Mouse (Mus musculus): Measurements from ENCODE around the gene Epha7. TPM values are rescaled to one million over a fixed set of nuclear protein-coding genes. Genes with fewer than 3 reads are reported as not detected.

Epha7 gene
- polyA plus RNA-seq, 1 experiment from 2014 or later, result 28.3 TPM

- H3K9ac ChIP-seq (replicated peaks; ENCODE audit: low read depth, low read length), result no peak overlapping the region
- H3K36me3 ChIP-seq (ENCODE audit: control insufficient read depth, insufficient read depth, low read length), result no peaks in the 10 kb centered on the region
- 93% methylated on average over 2 of the region's 2 CpGs for WGBS
- no peak overlapping the region for H3K27ac ChIP-seq (ENCODE audit: low read length)
- no peak overlapping the region for H3K4me3 ChIP-seq (ENCODE audit: low read depth, low read length)
- no peaks in the 10 kb centered on the region for H3K4me1 ChIP-seq (ENCODE audit: control insufficient read depth, insufficient read depth, low read length)
- H3K9me3 ChIP-seq (ENCODE audit: control insufficient read depth, low read depth, low read length), result no peaks in the 10 kb centered on the region
- no peak overlapping the region for H3K4me2 ChIP-seq (replicated peaks; ENCODE audit: low read depth, low read length)
- no peaks in the 10 kb centered on the region for H3K27me3 ChIP-seq (ENCODE audit: control insufficient read depth, insufficient read depth, low read length)
- no peak for ATAC-seq (ENCODE audit: insufficient number of reproducible peaks, insufficient read depth, low FRiP score, low read depth)
Observed at GRCm38 (mm10) chr4:28906985-28907384, 94.1 kb downstream of the Epha7 start.

- no peaks in the 10 kb centered on the region for H3K9me3 ChIP-seq (ENCODE audit: control insufficient read depth, low read depth, low read length)
- no peak for ATAC-seq (ENCODE audit: insufficient number of reproducible peaks, insufficient read depth, low FRiP score, low read depth)
- H3K36me3 ChIP-seq (ENCODE audit: control insufficient read depth, insufficient read depth, low read length), result no peaks in the 10 kb centered on the region
- H3K4me2 ChIP-seq (replicated peaks; ENCODE audit: low read depth, low read length), result no peak overlapping the region
- no peaks in the 10 kb centered on the region for H3K27me3 ChIP-seq (ENCODE audit: control insufficient read depth, insufficient read depth, low read length)
- no peak overlapping the region for H3K9ac ChIP-seq (replicated peaks; ENCODE audit: low read depth, low read length)
- H3K27ac ChIP-seq (ENCODE audit: low read length), result no peak overlapping the region
- H3K4me1 ChIP-seq (ENCODE audit: control insufficient read depth, insufficient read depth, low read length), result no peaks in the 10 kb centered on the region
- 85% methylated on average over 4 of the region's 4 CpGs for WGBS
- H3K4me3 ChIP-seq (ENCODE audit: low read depth, low read length), result no peak overlapping the region
Observed at GRCm38 (mm10) chr4:28910127-28910526, 97.2 kb downstream of the Epha7 start.

GRCm38 (mm10) chr4:28912028-28912427, 99.1 kb downstream of the Epha7 start:
- Histone ChIP-seq H3K4me1 (ENCODE audit: control insufficient read depth, insufficient read depth, low read length) (no peaks in the 10 kb centered on the region), H3K27ac (ENCODE audit: low read length) (no peak overlapping the region), H3K36me3 (ENCODE audit: control insufficient read depth, insufficient read depth, low read length) (no peaks in the 10 kb centered on the region), H3K27me3 (ENCODE audit: control insufficient read depth, insufficient read depth, low read length) (no peaks in the 10 kb centered on the region), H3K4me2 (replicated peaks; ENCODE audit: low read depth, low read length) (no peak overlapping the region), H3K9me3 (ENCODE audit: control insufficient read depth, low read depth, low read length) (no peaks in the 10 kb centered on the region), H3K4me3 (ENCODE audit: low read depth, low read length) (no peak overlapping the region), H3K9ac (replicated peaks; ENCODE audit: low read depth, low read length) (no peak overlapping the region)
- WGBS, result 81% methylated on average over 2 of the region's 2 CpGs
- no peak for ATAC-seq (ENCODE audit: insufficient number of reproducible peaks, insufficient read depth, low FRiP score, low read depth)

GRCm38 (mm10) chr4:28913613-28914012, 100.7 kb downstream of the Epha7 start:
- Histone ChIP-seq H3K36me3 (ENCODE audit: control insufficient read depth, insufficient read depth, low read length) (no peaks in the 10 kb centered on the region), H3K9ac (replicated peaks; ENCODE audit: low read depth, low read length) (no peak overlapping the region), H3K4me2 (replicated peaks; ENCODE audit: low read depth, low read length) (no peak overlapping the region), H3K27ac (ENCODE audit: low read length) (no peak overlapping the region), H3K9me3 (ENCODE audit: control insufficient read depth, low read depth, low read length) (no peaks in the 10 kb centered on the region), H3K4me3 (ENCODE audit: low read depth, low read length) (no peak overlapping the region), H3K27me3 (ENCODE audit: control insufficient read depth, insufficient read depth, low read length) (no peaks in the 10 kb centered on the region), H3K4me1 (ENCODE audit: control insufficient read depth, insufficient read depth, low read length) (no peaks in the 10 kb centered on the region)
- ATAC-seq (ENCODE audit: insufficient number of reproducible peaks, insufficient read depth, low FRiP score, low read depth), result no peak
- WGBS, result 74% methylated on average over 2 of the region's 2 CpGs

GRCm38 (mm10) chr4:28920645-28921044, 107.7 kb downstream of the Epha7 start:
- H3K9ac ChIP-seq (replicated peaks; ENCODE audit: low read depth, low read length), result no peak overlapping the region
- no peaks in the 10 kb centered on the region for H3K9me3 ChIP-seq (ENCODE audit: control insufficient read depth, low read depth, low read length)
- H3K4me3 ChIP-seq (ENCODE audit: low read depth, low read length), result no peak overlapping the region
- H3K36me3 ChIP-seq (ENCODE audit: control insufficient read depth, insufficient read depth, low read length), result no peaks in the 10 kb centered on the region
- H3K27me3 ChIP-seq (ENCODE audit: control insufficient read depth, insufficient read depth, low read length), result no peaks in the 10 kb centered on the region
- H3K27ac ChIP-seq (ENCODE audit: low read length), result no peak overlapping the region
- WGBS, result 87% methylated on average over 6 of the region's 6 CpGs
- no peak for ATAC-seq (ENCODE audit: insufficient number of reproducible peaks, insufficient read depth, low FRiP score, low read depth)
- H3K4me2 ChIP-seq (replicated peaks; ENCODE audit: low read depth, low read length), result no peak overlapping the region
- H3K4me1 ChIP-seq (ENCODE audit: control insufficient read depth, insufficient read depth, low read length), result no peaks in the 10 kb centered on the region

- H3K27ac ChIP-seq (ENCODE audit: low read length), result no peak overlapping the region
- H3K36me3 ChIP-seq (ENCODE audit: control insufficient read depth, insufficient read depth, low read length), result no peaks in the 10 kb centered on the region
- H3K27me3 ChIP-seq (ENCODE audit: control insufficient read depth, insufficient read depth, low read length), result no peaks in the 10 kb centered on the region
- no peak overlapping the region for H3K4me2 ChIP-seq (replicated peaks; ENCODE audit: low read depth, low read length)
- H3K4me3 ChIP-seq (ENCODE audit: low read depth, low read length), result no peak overlapping the region
- no peaks in the 10 kb centered on the region for H3K4me1 ChIP-seq (ENCODE audit: control insufficient read depth, insufficient read depth, low read length)
- H3K9me3 ChIP-seq (ENCODE audit: control insufficient read depth, low read depth, low read length), result no peaks in the 10 kb centered on the region
- WGBS, result 59% methylated on average over 4 of the region's 4 CpGs
- H3K9ac ChIP-seq (replicated peaks; ENCODE audit: low read depth, low read length), result no peak overlapping the region
- ATAC-seq (ENCODE audit: insufficient number of reproducible peaks, insufficient read depth, low FRiP score, low read depth), result no peak
Observed at GRCm38 (mm10) chr4:28926072-28926471, 113.1 kb downstream of the Epha7 start.

GRCm38 (mm10) chr4:28933431-28933830, 120.5 kb downstream of the Epha7 start:
- no peak overlapping the region for H3K27ac ChIP-seq (ENCODE audit: low read length)
- H3K36me3 ChIP-seq (ENCODE audit: control insufficient read depth, insufficient read depth, low read length), result no peaks in the 10 kb centered on the region
- H3K4me3 ChIP-seq (ENCODE audit: low read depth, low read length), result no peak overlapping the region
- no peaks in the 10 kb centered on the region for H3K27me3 ChIP-seq (ENCODE audit: control insufficient read depth, insufficient read depth, low read length)
- H3K9ac ChIP-seq (replicated peaks; ENCODE audit: low read depth, low read length), result no peak overlapping the region
- no peak for ATAC-seq (ENCODE audit: insufficient number of reproducible peaks, insufficient read depth, low FRiP score, low read depth)
- no peaks in the 10 kb centered on the region for H3K9me3 ChIP-seq (ENCODE audit: control insufficient read depth, low read depth, low read length)
- 82% methylated on average over 4 of the region's 4 CpGs for WGBS
- no peak overlapping the region for H3K4me2 ChIP-seq (replicated peaks; ENCODE audit: low read depth, low read length)
- H3K4me1 ChIP-seq (ENCODE audit: control insufficient read depth, insufficient read depth, low read length), result no peaks in the 10 kb centered on the region

GRCm38 (mm10) chr4:28934802-28935201, 121.9 kb downstream of the Epha7 start:
- no peak for ATAC-seq (ENCODE audit: insufficient number of reproducible peaks, insufficient read depth, low FRiP score, low read depth)
- H3K9ac ChIP-seq (replicated peaks; ENCODE audit: low read depth, low read length), result no peak overlapping the region
- 72% methylated on average over 10 of the region's 10 CpGs for WGBS
- H3K4me1 ChIP-seq (ENCODE audit: control insufficient read depth, insufficient read depth, low read length), result no peaks in the 10 kb centered on the region
- H3K36me3 ChIP-seq (ENCODE audit: control insufficient read depth, insufficient read depth, low read length), result no peaks in the 10 kb centered on the region
- H3K9me3 ChIP-seq (ENCODE audit: control insufficient read depth, low read depth, low read length), result no peaks in the 10 kb centered on the region
- no peak overlapping the region for H3K27ac ChIP-seq (ENCODE audit: low read length)
- no peak overlapping the region for H3K4me2 ChIP-seq (replicated peaks; ENCODE audit: low read depth, low read length)
- no peaks in the 10 kb centered on the region for H3K27me3 ChIP-seq (ENCODE audit: control insufficient read depth, insufficient read depth, low read length)
- H3K4me3 ChIP-seq (ENCODE audit: low read depth, low read length), result no peak overlapping the region

- H3K36me3 ChIP-seq (ENCODE audit: control insufficient read depth, insufficient read depth, low read length), result no peaks in the 10 kb centered on the region
- no peaks in the 10 kb centered on the region for H3K9me3 ChIP-seq (ENCODE audit: control insufficient read depth, low read depth, low read length)
- no peak overlapping the region for H3K4me3 ChIP-seq (ENCODE audit: low read depth, low read length)
- no peaks in the 10 kb centered on the region for H3K4me1 ChIP-seq (ENCODE audit: control insufficient read depth, insufficient read depth, low read length)
- no peak overlapping the region for H3K27ac ChIP-seq (ENCODE audit: low read length)
- no peak overlapping the region for H3K9ac ChIP-seq (replicated peaks; ENCODE audit: low read depth, low read length)
- H3K27me3 ChIP-seq (ENCODE audit: control insufficient read depth, insufficient read depth, low read length), result no peaks in the 10 kb centered on the region
- H3K4me2 ChIP-seq (replicated peaks; ENCODE audit: low read depth, low read length), result no peak overlapping the region
- ATAC-seq (ENCODE audit: insufficient number of reproducible peaks, insufficient read depth, low FRiP score, low read depth), result no peak
- 82% methylated on average over 11 of the region's 11 CpGs for WGBS
Observed at GRCm38 (mm10) chr4:28935567-28935966, 122.6 kb downstream of the Epha7 start.
